Mouse (Mus musculus): ENCODE results near the gene Nccrp1.

- TF ChIP-seq CTCF (IDR thresholded peaks at IDR 0.05; ENCODE audit: control insufficient read depth, insufficient read depth, insufficient read length): no peak
- TF ChIP-seq MYOG (IDR thresholded peaks at IDR 0.05; ENCODE audit: control insufficient read depth, extremely low read depth, insufficient read length): no peak
- TF ChIP-seq MYOD1 (IDR thresholded peaks at IDR 0.05; ENCODE audit: control insufficient read depth, insufficient read length, low read depth): no peak
- no peak for TF ChIP-seq USF1 (IDR thresholded peaks at IDR 0.05; ENCODE audit: low read depth)
These were observed 25.6 kb upstream of the Nccrp1 start for GRCm38 (mm10) chr7:28572689-28573088.

All from C2C12 (cell line).